Mouse (Mus musculus): ENCODE measurements at regions not wholly inside any gene's neighbourhood (a gene's known extent, or its start where the extent isn't known, plus 50 kb on each side); places are given as distances from the start of the nearest gene placed in this dataset.

GRCm38 (mm10) chr9:115841684-115842083, 67.6 kb upstream of the Gadl1 start:
- TF ChIP-seq POLR2A (IDR thresholded peaks at IDR 0.05; ENCODE audit: insufficient read length, low read depth): no peak
- no peak for TF ChIP-seq SRF (IDR thresholded peaks at IDR 0.05; ENCODE audit: control insufficient read depth, insufficient read length, low read depth)

All from myocyte (in vitro differentiated cells).